Mouse (Mus musculus): Measurements from ENCODE around the gene Mbnl2. TPM values are rescaled to one million over a fixed set of nuclear protein-coding genes. Genes with fewer than 3 reads are reported as not detected.

Mbnl2 gene
- polyA plus RNA-seq, 1 experiment: 43.0 TPM

GRCm38 (mm10) chr14:120384615-120385014, 109.1 kb downstream of the Mbnl2 start:
- Histone ChIP-seq H3K4me1 (peaks cover 73% of the 10 kb centered on the region), H3K9me3 (peaks cover 9% of the 10 kb centered on the region), H3K36me3 (replicated peaks; ENCODE audit: low read length) (peaks cover 99% of the 10 kb centered on the region), H3K4me3 (replicated peaks) (no peak overlapping the region), H3K27me3 (replicated peaks) (no peaks in the 10 kb centered on the region)
- no peak for TF ChIP-seq FLI1 (IDR thresholded peaks at IDR 0.05; ENCODE audit: low read length)
- TF ChIP-seq GATA1 (IDR thresholded peaks at IDR 0.05; ENCODE audit: borderline replicate concordance, low read length): no peak

GRCm38 (mm10) chr14:120387293-120387692, 111.8 kb downstream of the Mbnl2 start:
- Histone ChIP-seq H3K36me3 (replicated peaks; ENCODE audit: low read length) (peaks cover 99% of the 10 kb centered on the region), H3K4me1 (peaks cover 55% of the 10 kb centered on the region), H3K4me3 (replicated peaks) (no peak overlapping the region), H3K9me3 (peaks cover 13% of the 10 kb centered on the region), H3K27me3 (replicated peaks) (no peaks in the 10 kb centered on the region)
- TF ChIP-seq GATA1 (IDR thresholded peaks at IDR 0.05; ENCODE audit: borderline replicate concordance, low read length) (no peak), FLI1 (IDR thresholded peaks at IDR 0.05; ENCODE audit: low read length) (no peak)

- Histone ChIP-seq H3K9me3 (peaks cover 13% of the 10 kb centered on the region), H3K27me3 (replicated peaks) (no peaks in the 10 kb centered on the region), H3K36me3 (replicated peaks; ENCODE audit: low read length) (peaks cover 100% of the 10 kb centered on the region), H3K4me1 (peaks cover 50% of the 10 kb centered on the region), H3K4me3 (replicated peaks) (no peak overlapping the region)
- TF ChIP-seq FLI1 (IDR thresholded peaks at IDR 0.05; ENCODE audit: low read length): no peak
- TF ChIP-seq GATA1 (IDR thresholded peaks at IDR 0.05; ENCODE audit: borderline replicate concordance, low read length): no peak
These were observed 113.6 kb downstream of the Mbnl2 start for GRCm38 (mm10) chr14:120388818-120389691.

GRCm38 (mm10) chr14:120390231-120390944, 114.9 kb downstream of the Mbnl2 start:
- Histone ChIP-seq H3K36me3 (replicated peaks; ENCODE audit: low read length) (peaks cover 99% of the 10 kb centered on the region), H3K4me1 (peaks cover 47% of the 10 kb centered on the region), H3K27me3 (replicated peaks) (no peaks in the 10 kb centered on the region), H3K9me3 (peaks cover 13% of the 10 kb centered on the region), H3K4me3 (replicated peaks) (no peak overlapping the region)
- no peak for TF ChIP-seq FLI1 (IDR thresholded peaks at IDR 0.05; ENCODE audit: low read length)
- TF ChIP-seq GATA1 (IDR thresholded peaks at IDR 0.05; ENCODE audit: borderline replicate concordance, low read length): no peak

GRCm38 (mm10) chr14:120391701-120392100, 116.2 kb downstream of the Mbnl2 start:
- H3K4me1 ChIP-seq: peaks cover 40% of the 10 kb centered on the region
- peaks cover 99% of the 10 kb centered on the region for H3K36me3 ChIP-seq (replicated peaks; ENCODE audit: low read length)
- H3K27me3 ChIP-seq (replicated peaks): no peaks in the 10 kb centered on the region
- H3K4me3 ChIP-seq (replicated peaks): no peak overlapping the region
- H3K9me3 ChIP-seq: peaks cover 13% of the 10 kb centered on the region
- TF ChIP-seq GATA1 (IDR thresholded peaks at IDR 0.05; ENCODE audit: borderline replicate concordance, low read length): no peak
- no peak for TF ChIP-seq FLI1 (IDR thresholded peaks at IDR 0.05; ENCODE audit: low read length)

GRCm38 (mm10) chr14:120392441-120392840, 117.0 kb downstream of the Mbnl2 start:
- TF ChIP-seq GATA1 (IDR thresholded peaks at IDR 0.05; ENCODE audit: borderline replicate concordance, low read length): no peak
- no peak for TF ChIP-seq FLI1 (IDR thresholded peaks at IDR 0.05; ENCODE audit: low read length)
- H3K9me3 ChIP-seq: peaks cover 13% of the 10 kb centered on the region
- peaks cover 33% of the 10 kb centered on the region for H3K4me1 ChIP-seq
- no peaks in the 10 kb centered on the region for H3K27me3 ChIP-seq (replicated peaks)
- H3K4me3 ChIP-seq (replicated peaks): no peak overlapping the region
- peaks cover 99% of the 10 kb centered on the region for H3K36me3 ChIP-seq (replicated peaks; ENCODE audit: low read length)

- Histone ChIP-seq H3K27me3 (replicated peaks) (no peaks in the 10 kb centered on the region), H3K4me1 (peaks cover 29% of the 10 kb centered on the region), H3K36me3 (replicated peaks; ENCODE audit: low read length) (peaks cover 98% of the 10 kb centered on the region), H3K9me3 (peaks cover 13% of the 10 kb centered on the region), H3K4me3 (replicated peaks) (no peak overlapping the region)
- no peak for TF ChIP-seq GATA1 (IDR thresholded peaks at IDR 0.05; ENCODE audit: borderline replicate concordance, low read length)
- TF ChIP-seq FLI1 (IDR thresholded peaks at IDR 0.05; ENCODE audit: low read length): no peak
These were observed 118.0 kb downstream of the Mbnl2 start for GRCm38 (mm10) chr14:120393441-120393840.

GRCm38 (mm10) chr14:120394216-120394615, 118.7 kb downstream of the Mbnl2 start:
- no peak overlapping the region for H3K4me3 ChIP-seq (replicated peaks)
- no peak for TF ChIP-seq FLI1 (IDR thresholded peaks at IDR 0.05; ENCODE audit: low read length)
- no peak for TF ChIP-seq GATA1 (IDR thresholded peaks at IDR 0.05; ENCODE audit: borderline replicate concordance, low read length)
- peaks cover 8% of the 10 kb centered on the region for H3K9me3 ChIP-seq
- H3K27me3 ChIP-seq (replicated peaks): no peaks in the 10 kb centered on the region
- H3K4me1 ChIP-seq: peaks cover 23% of the 10 kb centered on the region
- peaks cover 98% of the 10 kb centered on the region for H3K36me3 ChIP-seq (replicated peaks; ENCODE audit: low read length)

- peaks cover 98% of the 10 kb centered on the region for H3K36me3 ChIP-seq (replicated peaks; ENCODE audit: low read length)
These were observed 119.4 kb downstream of the Mbnl2 start for GRCm38 (mm10) chr14:120394827-120395226.

GRCm38 (mm10) chr14:120395501-120395900, 120.0 kb downstream of the Mbnl2 start:
- Histone ChIP-seq H3K36me3 (replicated peaks; ENCODE audit: low read length) (peaks cover 98% of the 10 kb centered on the region), H3K4me3 (replicated peaks) (no peak overlapping the region), H3K27me3 (replicated peaks) (no peaks in the 10 kb centered on the region), H3K9me3 (no peaks in the 10 kb centered on the region), H3K4me1 (peaks cover 30% of the 10 kb centered on the region)
- no peak for TF ChIP-seq GATA1 (IDR thresholded peaks at IDR 0.05; ENCODE audit: borderline replicate concordance, low read length)
- TF ChIP-seq FLI1 (IDR thresholded peaks at IDR 0.05; ENCODE audit: low read length): no peak

More at GRCm38 (mm10) chr14:120394827-120395226, 119.4 kb downstream of the Mbnl2 start:
- H3K9me3 ChIP-seq: peaks cover 2% of the 10 kb centered on the region; the same call in 1 of the 2 replicates
- H3K4me3 ChIP-seq (replicated peaks): no peak overlapping the region
- no peaks in the 10 kb centered on the region for H3K27me3 ChIP-seq (replicated peaks)
- peaks cover 26% of the 10 kb centered on the region for H3K4me1 ChIP-seq
- no peak for TF ChIP-seq GATA1 (IDR thresholded peaks at IDR 0.05; ENCODE audit: borderline replicate concordance, low read length)
- no peak for TF ChIP-seq FLI1 (IDR thresholded peaks at IDR 0.05; ENCODE audit: low read length)

Measured in megakaryocyte, embryonic 14.5 days (primary cell).